Mouse (Mus musculus): ENCODE measurements around the gene Furin. TPM values are rescaled to one million over a fixed set of nuclear protein-coding genes. Genes with fewer than 3 reads are reported as not detected.

Gene Furin
- polyA plus RNA-seq, 1 experiment: 73.7 TPM

GRCm38 (mm10) chr7:80374733-80375132 lies 30.5 kb downstream of the Furin start:
- Histone ChIP-seq H3K27ac (ENCODE audit: insufficient read depth, low read depth, low read length) (no peak overlapping the region), H3K4me3 (ENCODE audit: insufficient read depth, low read length) (no peak overlapping the region), H3K4me1 (ENCODE audit: control insufficient read depth, insufficient read depth, low read length) (peaks cover 30% of the 10 kb centered on the region)
- no peak for TF ChIP-seq CTCF (IDR thresholded peaks at IDR 0.05; ENCODE audit: low read depth, low read length)
- TF ChIP-seq POLR2A (IDR thresholded peaks at IDR 0.05; ENCODE audit: borderline replicate concordance, low read depth, low read length): no peak

GRCm38 (mm10) chr7:80374280-80374679 lies 31.0 kb downstream of the Furin start:
- Histone ChIP-seq H3K27ac (ENCODE audit: insufficient read depth, low read depth, low read length) (no peak overlapping the region), H3K4me3 (ENCODE audit: insufficient read depth, low read length) (no peak overlapping the region), H3K4me1 (ENCODE audit: control insufficient read depth, insufficient read depth, low read length) (peaks cover 33% of the 10 kb centered on the region)
- TF ChIP-seq CTCF (IDR thresholded peaks at IDR 0.05; ENCODE audit: low read depth, low read length): no peak
- TF ChIP-seq POLR2A (IDR thresholded peaks at IDR 0.05; ENCODE audit: borderline replicate concordance, low read depth, low read length): no peak

GRCm38 (mm10) chr7:80373850-80374249 lies 31.4 kb downstream of the Furin start:
- TF ChIP-seq POLR2A (IDR thresholded peaks at IDR 0.05; ENCODE audit: borderline replicate concordance, low read depth, low read length): no peak
- TF ChIP-seq CTCF (IDR thresholded peaks at IDR 0.05; ENCODE audit: low read depth, low read length): no peak
- Histone ChIP-seq H3K4me3 (ENCODE audit: insufficient read depth, low read length) (no peak overlapping the region), H3K4me1 (ENCODE audit: control insufficient read depth, insufficient read depth, low read length) (peaks cover 34% of the 10 kb centered on the region), H3K27ac (ENCODE audit: insufficient read depth, low read depth, low read length) (no peak overlapping the region)

GRCm38 (mm10) chr7:80373352-80373751 lies 31.9 kb downstream of the Furin start:
- no peak overlapping the region for H3K27ac ChIP-seq (ENCODE audit: insufficient read depth, low read depth, low read length)
- peaks cover 37% of the 10 kb centered on the region for H3K4me1 ChIP-seq (ENCODE audit: control insufficient read depth, insufficient read depth, low read length)
- no peak overlapping the region for H3K4me3 ChIP-seq (ENCODE audit: insufficient read depth, low read length)
- TF ChIP-seq CTCF (IDR thresholded peaks at IDR 0.05; ENCODE audit: low read depth, low read length): no peak
- no peak for TF ChIP-seq POLR2A (IDR thresholded peaks at IDR 0.05; ENCODE audit: borderline replicate concordance, low read depth, low read length)

GRCm38 (mm10) chr7:80372667-80373066 lies 32.6 kb downstream of the Furin start:
- Histone ChIP-seq H3K27ac (ENCODE audit: insufficient read depth, low read depth, low read length) (no peak overlapping the region), H3K4me1 (ENCODE audit: control insufficient read depth, insufficient read depth, low read length) (peaks cover 43% of the 10 kb centered on the region), H3K4me3 (ENCODE audit: insufficient read depth, low read length) (no peak overlapping the region)
- TF ChIP-seq CTCF (IDR thresholded peaks at IDR 0.05; ENCODE audit: low read depth, low read length): no peak
- no peak for TF ChIP-seq POLR2A (IDR thresholded peaks at IDR 0.05; ENCODE audit: borderline replicate concordance, low read depth, low read length)

- H3K27ac ChIP-seq (ENCODE audit: insufficient read depth, low read depth, low read length): no peak overlapping the region
- no peak overlapping the region for H3K4me3 ChIP-seq (ENCODE audit: insufficient read depth, low read length)
- TF ChIP-seq POLR2A (IDR thresholded peaks at IDR 0.05; ENCODE audit: borderline replicate concordance, low read depth, low read length) (no peak), CTCF (IDR thresholded peaks at IDR 0.05; ENCODE audit: low read depth, low read length) (no peak)
- H3K4me1 ChIP-seq (ENCODE audit: control insufficient read depth, insufficient read depth, low read length): peaks cover 43% of the 10 kb centered on the region
These were observed 33.1 kb downstream of the Furin start for GRCm38 (mm10) chr7:80372166-80372565.

- no peak for TF ChIP-seq POLR2A (IDR thresholded peaks at IDR 0.05; ENCODE audit: borderline replicate concordance, low read depth, low read length)
- peak; percentile 54 for TF ChIP-seq CTCF (IDR thresholded peaks at IDR 0.05; ENCODE audit: low read depth, low read length)
- Histone ChIP-seq H3K4me1 (ENCODE audit: control insufficient read depth, insufficient read depth, low read length) (peaks cover 39% of the 10 kb centered on the region), H3K4me3 (ENCODE audit: insufficient read depth, low read length) (peak within 1 kb of the TSS; percentile 78), H3K27ac (ENCODE audit: insufficient read depth, low read depth, low read length) (peak within 1 kb of the TSS; percentile 85)
These were observed 34.0 kb downstream of the Furin start, which contains the start of gene Man2a2 for GRCm38 (mm10) chr7:80371041-80371751. Gene Man2a2, minus strand, starts transcription at chr7:80371375.

GRCm38 (mm10) chr7:80370649-80371040 lies 34.6 kb downstream of the Furin start:
- TF ChIP-seq CTCF (IDR thresholded peaks at IDR 0.05; ENCODE audit: low read depth, low read length): no peak
- TF ChIP-seq POLR2A (IDR thresholded peaks at IDR 0.05; ENCODE audit: borderline replicate concordance, low read depth, low read length): no peak
- peak overlapping the region; percentile 85 for H3K27ac ChIP-seq (ENCODE audit: insufficient read depth, low read depth, low read length)
- H3K4me3 ChIP-seq (ENCODE audit: insufficient read depth, low read length): peak overlapping the region; percentile 78
- peaks cover 34% of the 10 kb centered on the region for H3K4me1 ChIP-seq (ENCODE audit: control insufficient read depth, insufficient read depth, low read length)

- no peak for TF ChIP-seq POLR2A (IDR thresholded peaks at IDR 0.05; ENCODE audit: borderline replicate concordance, low read depth, low read length)
- TF ChIP-seq CTCF (IDR thresholded peaks at IDR 0.05; ENCODE audit: low read depth, low read length): no peak
- peak overlapping the region; percentile 85 for H3K27ac ChIP-seq (ENCODE audit: insufficient read depth, low read depth, low read length)
- peak overlapping the region; percentile 78 for H3K4me3 ChIP-seq (ENCODE audit: insufficient read depth, low read length)
- H3K4me1 ChIP-seq (ENCODE audit: control insufficient read depth, insufficient read depth, low read length): peaks cover 27% of the 10 kb centered on the region
These were observed 35.2 kb downstream of the Furin start for GRCm38 (mm10) chr7:80369967-80370431.

- Histone ChIP-seq H3K27ac (ENCODE audit: insufficient read depth, low read depth, low read length) (peak overlapping the region; percentile 85), H3K4me3 (ENCODE audit: insufficient read depth, low read length) (peak overlapping the region; percentile 78), H3K4me1 (ENCODE audit: control insufficient read depth, insufficient read depth, low read length) (peaks cover 22% of the 10 kb centered on the region)
These were observed 35.8 kb downstream of the Furin start for GRCm38 (mm10) chr7:80369461-80369860.

More at GRCm38 (mm10) chr7:80369461-80369860, 35.8 kb downstream of the Furin start:
- no peak for TF ChIP-seq CTCF (IDR thresholded peaks at IDR 0.05; ENCODE audit: low read depth, low read length)
- no peak for TF ChIP-seq POLR2A (IDR thresholded peaks at IDR 0.05; ENCODE audit: borderline replicate concordance, low read depth, low read length)

Data from bone marrow macrophage, adult 2 months (primary cell).